Mouse (Mus musculus) heart, postnatal 25 days (tissue): Measurements from ENCODE around the gene Bcl7c. TPM values are rescaled to one million over a fixed set of nuclear protein-coding genes. Genes with fewer than 3 reads are reported as not detected.
"Not testable (repeated sequence)": the region's sequence is repeated elsewhere in the genome, so short reads cannot be mapped to it uniquely, and the experiment has no call there.

Experiments used
- DNase-seq: peaks from one replicate; pipeline ENCODE4 v3.0.0; 2022; ENCODE audit warnings: low spot score
- intact Hi-C: fragments of 180-260 bp; cut with DNase I; formaldehyde crosslinking; loops from one replicate; pipeline ENCODE4 v1.15.1; 2025
- total RNA-seq, 2 experiments: library from RNA; stranded (reverse); gene quantifications; 2 replicates each; pipeline ENCODE4 v1.2.3; 2021

Bcl7c gene
- total RNA-seq, 2 experiments from 2014 or later = 36.6 to 41.5 TPM

DNA sequence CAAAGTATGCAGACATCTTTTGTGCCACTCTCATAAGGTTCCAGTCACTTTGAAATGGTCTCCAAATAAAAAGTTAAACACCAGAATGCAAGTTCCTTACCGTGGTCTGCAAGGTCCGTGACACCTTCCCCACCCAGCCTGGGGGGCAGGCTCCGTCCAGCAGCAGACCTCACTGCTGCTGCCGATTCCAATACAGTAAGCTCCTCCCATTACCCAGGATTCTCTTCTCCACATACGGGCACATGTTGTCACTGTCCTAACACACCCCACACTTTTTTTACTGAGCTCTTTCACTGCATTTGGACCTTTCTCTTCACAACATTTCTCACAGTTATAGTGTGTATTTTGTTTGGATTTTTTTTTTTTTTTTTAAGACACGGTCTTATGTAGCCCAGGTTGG, 46.9 kb downstream of the Bcl7c start:
- intact Hi-C loops = no loop called here

DNA sequence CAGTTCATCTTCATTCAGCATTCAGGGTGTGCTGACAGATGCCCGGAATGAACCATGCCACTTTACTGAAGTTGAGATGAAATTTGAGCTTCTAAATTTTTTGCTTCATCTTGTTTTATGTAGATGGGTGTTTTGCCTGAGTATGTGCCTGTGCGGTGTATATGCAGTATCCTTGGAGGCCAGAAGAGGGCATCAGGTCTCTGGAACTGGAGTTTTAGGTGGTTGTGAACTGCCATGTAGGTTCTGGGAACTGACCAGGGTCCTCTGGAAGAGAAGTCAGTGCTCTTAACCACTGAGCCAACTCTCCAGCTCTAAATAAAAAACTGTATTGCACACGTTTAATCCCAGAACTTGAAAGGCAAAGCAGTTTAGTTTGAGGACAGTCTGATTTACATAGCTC, 47.9 kb downstream of the Bcl7c start:
- intact Hi-C loops = no loop called here
- no peak for DNase-seq

More for the DNA sequence above, 46.9 kb downstream of the Bcl7c start:
- DNase-seq = no peak

DNA sequence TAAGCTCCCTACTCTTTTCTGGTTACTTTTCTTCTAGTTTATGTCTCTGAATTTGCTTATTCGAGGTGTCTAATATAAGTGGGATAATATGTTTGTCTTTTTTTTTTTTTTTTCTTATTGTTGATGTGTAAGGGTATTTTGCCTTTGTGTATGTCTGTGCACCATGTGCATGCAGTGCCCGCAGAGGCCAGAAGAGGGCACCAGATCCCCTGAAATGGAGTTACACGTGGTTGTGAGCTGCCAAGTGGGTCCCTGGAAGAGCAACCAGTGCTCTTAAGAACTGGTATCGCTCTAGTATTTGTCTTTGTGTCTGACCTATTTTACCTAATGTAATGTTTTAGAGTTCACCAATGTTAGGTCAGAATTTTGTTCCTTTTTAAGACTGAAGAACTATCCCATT, 51.8 kb downstream of the Bcl7c start:
- intact Hi-C loops = loop anchor here (10.0 kb wide), 1 partner anchor 342 kb away; no protein-coding TSS in a partner anchor
- no peak for DNase-seq

DNA sequence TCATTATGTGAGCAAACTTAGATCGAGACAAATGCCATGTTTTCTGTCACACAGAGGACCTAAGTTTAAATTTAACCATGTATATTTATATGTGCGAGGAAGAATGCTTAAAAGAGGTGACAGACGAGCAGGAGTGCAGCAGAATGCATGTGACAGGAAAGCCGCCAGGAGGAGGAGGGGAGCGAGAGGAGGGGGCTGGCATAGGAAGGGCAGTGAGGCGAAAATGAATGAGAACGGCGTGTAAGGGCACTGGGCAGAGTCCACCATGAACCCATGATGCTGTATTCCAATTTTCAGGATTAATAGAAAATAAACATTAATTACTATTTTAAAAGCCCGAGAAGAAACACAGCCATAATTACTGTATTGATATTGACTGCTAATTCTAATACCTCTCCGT, 54.4 kb downstream of the Bcl7c start:
- DNase-seq = no peak
- intact Hi-C loops = loop anchor here (10.0 kb wide), 1 partner anchor 340 kb away; no protein-coding TSS in a partner anchor

DNA sequence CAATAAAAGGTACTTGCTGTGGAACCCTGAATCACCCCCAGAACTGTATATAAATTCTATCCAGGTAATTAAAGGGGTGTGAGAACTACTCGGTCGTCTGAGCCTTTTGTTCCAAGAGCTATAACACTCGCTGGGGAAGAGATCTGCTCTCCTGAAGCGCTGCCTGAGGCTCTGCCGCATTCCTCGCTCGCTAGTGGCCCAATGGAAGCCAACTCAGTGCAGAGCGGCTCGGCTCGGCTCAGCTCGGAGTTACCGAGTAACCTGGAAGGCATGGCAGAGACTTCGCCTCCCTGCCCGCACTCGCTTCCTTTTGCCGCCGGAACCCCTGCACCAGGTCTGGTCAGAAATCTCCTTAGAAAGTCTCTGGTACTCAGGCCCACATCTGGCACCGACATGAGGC, 56.7 kb downstream of the Bcl7c start:
- intact Hi-C loops = loop anchor here (10.0 kb wide), 1 partner anchor 337 kb away; no protein-coding TSS in a partner anchor
- no peak for DNase-seq

DNA sequence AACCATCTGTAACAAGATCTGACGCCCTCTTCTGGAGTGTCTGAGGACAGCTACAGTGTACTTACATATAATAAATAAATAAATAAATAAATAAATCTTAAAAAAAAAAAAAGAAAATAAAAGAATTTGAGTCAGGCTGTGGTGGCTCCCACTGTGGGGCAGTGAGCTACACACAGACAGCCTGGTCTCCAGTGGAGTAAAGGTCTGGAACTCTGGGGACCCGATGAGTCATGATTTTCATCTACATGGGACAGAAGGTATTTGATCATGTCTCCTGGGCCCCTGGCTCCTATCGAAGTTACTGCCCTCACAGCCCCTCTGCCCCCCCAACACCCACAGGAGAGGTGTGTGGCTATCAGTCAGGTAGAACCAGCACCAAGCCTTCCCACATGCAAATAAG, 57.1 kb downstream of the Bcl7c start:
- DNase-seq = no peak
- intact Hi-C loops = loop anchor here (10.0 kb wide), 1 partner anchor 337 kb away; no protein-coding TSS in a partner anchor

DNA sequence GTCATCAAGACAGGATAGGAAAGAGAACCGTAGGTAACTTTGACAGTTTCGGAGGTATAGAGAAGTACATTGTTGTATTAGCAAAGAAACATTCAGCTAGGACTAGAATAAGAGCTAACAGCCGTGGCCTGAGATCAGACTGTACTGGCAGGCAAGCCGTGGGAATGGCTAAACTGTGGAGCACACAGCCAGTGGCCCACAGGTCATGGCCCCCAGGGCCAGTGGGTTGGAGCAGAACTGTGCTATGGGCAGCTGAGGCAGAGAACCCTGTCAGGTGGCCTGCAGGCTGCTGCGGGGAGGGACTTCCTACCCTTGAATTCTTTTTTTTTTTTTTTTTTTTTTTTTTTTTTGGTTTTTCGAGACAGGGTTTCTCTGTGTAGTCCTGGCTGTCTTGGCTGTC, 59.5 kb downstream of the Bcl7c start:
- intact Hi-C loops = no loop called here
- DNase-seq = no peak

DNA sequence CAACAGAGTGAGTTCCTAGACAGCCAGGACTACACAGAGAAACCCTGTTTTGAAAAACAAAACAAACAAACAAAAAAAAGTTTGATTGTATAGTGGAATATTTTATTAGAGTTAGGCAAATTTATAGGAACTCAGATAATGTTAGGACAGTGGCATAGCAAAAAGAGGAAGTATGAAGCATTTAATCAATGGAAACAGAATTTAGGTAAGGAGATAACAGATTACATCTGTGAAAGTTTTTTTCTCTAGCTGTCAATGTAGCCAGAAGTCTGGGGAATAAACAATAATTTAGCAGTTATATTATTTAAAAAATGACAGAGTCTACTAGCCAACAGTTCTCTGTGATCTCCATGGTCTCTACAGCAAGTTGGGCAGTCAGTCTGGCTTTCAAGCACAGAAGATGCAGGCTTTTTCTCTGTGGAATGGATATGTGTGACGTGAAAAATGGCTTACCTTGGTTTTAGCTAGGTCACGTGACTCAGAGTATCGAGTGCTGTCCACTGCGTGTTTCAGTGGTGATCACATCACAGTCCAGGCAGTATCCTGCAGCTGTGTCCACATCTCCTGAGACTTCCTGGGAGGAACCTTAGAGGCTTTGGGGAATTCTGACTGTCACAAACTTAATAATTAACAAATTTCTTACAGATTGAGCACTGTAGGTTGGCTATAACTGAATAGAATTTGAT, 60.1 kb downstream of the Bcl7c start:
- DNase-seq = no peak
- intact Hi-C loops = no loop called here

DNA sequence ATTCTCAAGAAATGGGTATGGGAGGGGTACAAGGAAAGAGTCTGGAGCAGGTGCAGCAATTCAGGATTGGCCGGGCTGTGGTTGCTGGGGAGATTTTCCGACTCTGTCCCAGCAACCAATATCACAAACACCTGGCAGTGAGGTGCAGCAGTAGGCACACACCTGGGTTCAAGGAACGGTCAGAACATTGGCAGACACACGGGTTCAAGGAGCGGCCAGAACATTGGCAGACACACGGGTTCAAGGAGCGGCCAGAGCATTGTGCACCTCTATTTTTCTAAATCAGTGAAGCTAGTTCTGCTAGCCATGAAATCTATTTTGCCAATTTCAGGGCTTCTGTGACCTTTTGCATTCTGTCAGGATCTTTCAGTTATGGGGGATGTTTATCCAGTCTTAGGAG, 61.2 kb downstream of the Bcl7c start:
- intact Hi-C loops, DNase-seq: not testable (repeated sequence)

DNA sequence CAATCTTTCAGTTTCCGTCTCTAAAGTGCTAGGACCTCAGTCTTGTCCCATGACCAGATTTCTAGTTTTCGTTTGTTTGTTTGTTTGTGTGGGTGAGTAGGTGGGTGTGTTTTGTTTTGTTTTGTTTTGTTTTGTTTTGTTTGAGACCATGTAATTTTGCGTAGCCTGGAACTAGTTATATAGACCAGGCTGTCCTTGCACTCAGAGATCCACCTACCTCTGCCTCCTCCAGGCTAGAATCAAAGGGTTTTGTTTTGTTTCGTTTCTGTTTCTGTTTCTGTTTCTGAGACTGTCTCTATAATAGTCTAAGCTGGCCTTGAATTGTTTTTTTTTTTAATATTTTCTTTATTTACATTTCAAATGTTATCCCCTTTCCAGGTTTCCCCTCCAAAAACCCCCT, 62.4 kb downstream of the Bcl7c start:
- intact Hi-C loops = no loop called here
- DNase-seq = no peak

DNA sequence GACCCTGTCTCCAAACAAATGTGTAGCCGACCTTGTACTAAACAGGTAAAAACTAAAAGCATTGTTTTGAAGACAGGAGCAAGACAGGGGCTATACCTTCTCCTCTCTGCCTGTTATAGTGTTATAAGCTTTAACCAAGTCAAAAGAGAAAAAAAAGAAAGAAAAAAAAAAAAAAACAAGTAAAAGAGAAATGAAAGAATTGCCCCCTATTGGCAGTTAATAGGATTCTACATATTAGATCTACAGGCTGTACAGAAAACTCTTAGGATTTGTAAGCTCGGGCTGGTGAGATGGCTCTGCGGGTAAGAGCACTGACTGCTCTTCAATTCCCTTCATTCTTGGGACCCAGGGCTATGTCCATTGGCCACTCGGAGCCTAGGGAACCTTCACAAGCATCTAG, 66.5 kb downstream of the Bcl7c start:
- intact Hi-C loops = no loop called here
- no peak for DNase-seq

DNA sequence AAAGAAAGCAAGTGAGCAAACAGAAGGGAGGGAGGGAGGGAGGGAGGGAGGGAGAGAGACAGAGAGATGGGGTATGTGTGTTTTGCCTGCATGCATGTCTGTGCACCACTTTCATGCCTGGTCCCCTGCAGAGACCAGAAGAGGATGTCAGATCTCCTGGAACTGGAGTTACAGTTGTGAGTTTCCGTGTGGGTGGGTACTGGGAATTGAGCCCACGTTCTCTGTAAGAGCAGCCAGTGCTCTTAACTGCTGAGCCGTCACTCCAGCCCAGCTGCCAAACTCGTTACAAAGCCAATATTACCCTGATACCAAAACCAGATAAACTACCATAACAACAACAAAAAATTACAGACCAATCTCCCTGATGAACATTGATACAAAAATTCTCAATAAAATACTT, 67.5 kb downstream of the Bcl7c start:
- intact Hi-C loops = no loop called here
- DNase-seq = no peak

DNA sequence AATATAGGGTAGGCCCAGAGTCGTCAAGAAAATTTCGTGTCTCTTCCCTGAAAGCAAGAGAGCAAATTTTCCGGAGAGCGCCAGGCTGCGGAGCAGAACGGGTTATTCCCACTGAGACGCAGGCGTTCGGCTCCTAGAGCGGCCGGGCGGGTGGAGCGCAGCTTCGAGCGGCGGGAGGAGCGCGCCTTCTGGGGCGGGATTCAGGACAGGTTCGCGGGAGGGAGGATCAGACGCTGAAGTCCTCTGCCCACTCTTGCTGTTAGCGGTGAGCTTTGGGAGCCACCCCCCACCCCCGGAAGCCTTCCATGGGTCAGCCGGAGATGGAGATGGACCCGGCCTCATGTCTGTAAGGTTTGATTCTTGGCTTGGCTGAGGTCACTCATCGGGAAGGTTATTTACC, 71.8 kb downstream of the Bcl7c start:
- peak; percentile 52 for DNase-seq
- intact Hi-C loops = loop anchor here (1.0 kb wide), 1 partner anchor 23 kb away; no protein-coding TSS in a partner anchor

DNA sequence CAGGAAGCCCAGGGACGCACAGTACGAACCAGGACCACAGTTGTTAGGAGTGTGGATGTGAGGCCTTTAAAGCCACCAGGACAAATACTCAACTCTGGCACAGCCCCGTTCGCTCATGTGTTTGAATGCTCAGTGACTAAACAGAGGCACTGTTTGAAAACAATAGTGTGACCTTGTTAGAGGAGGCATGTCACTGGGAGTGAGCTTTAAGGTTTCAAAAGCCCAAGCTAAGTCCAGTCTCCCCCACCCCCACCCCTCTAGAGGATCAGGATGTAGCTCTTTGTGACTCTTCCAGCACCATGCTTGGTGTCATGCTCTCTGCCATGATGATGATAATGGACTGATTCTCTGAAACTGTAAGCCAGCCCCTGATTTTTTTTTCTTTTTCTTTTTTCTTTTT, 77.3 kb downstream of the Bcl7c start:
- intact Hi-C loops = no loop called here
- no peak for DNase-seq

DNA sequence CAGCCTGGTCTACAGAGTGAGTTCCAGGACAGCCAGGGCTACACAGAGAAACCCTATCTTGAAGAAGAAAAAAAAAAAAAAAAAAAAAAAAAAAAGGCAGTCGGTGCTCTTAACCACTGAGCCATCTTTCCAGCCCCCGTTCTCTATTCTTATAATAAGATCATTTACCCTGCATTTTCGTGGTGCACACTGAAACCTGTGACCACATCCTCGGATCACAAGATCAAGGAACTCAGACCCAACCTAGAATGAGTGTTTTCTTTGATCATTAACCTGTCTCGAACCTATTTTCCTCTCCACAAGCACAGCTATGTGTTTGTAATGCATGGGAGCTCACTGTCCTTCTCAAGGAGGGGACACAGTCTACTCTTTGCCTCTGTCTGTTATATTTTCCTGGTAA, 80.1 kb downstream of the Bcl7c start:
- intact Hi-C loops = no loop called here
- DNase-seq = no peak

DNA sequence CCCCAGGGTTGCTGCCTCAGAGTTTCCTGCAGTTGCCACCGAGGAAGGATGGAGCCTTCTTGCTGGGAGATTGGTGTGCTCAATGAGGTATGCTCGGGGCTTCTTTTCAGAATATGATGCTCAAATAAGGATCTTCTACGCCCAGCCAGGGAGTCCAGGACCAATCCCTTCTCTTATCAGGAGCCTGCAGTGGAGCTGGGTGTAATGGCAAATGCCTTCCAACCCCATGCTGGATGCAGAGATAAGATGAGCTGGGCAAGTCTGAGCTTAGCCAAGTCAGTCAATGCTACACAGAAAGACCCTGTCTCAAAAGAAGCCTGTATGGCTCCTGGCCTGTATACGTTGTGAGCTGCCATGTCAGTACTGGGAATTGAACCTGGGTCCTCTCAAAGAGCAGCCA, 82.3 kb downstream of the Bcl7c start:
- DNase-seq = no peak
- intact Hi-C loops = no loop called here

DNA sequence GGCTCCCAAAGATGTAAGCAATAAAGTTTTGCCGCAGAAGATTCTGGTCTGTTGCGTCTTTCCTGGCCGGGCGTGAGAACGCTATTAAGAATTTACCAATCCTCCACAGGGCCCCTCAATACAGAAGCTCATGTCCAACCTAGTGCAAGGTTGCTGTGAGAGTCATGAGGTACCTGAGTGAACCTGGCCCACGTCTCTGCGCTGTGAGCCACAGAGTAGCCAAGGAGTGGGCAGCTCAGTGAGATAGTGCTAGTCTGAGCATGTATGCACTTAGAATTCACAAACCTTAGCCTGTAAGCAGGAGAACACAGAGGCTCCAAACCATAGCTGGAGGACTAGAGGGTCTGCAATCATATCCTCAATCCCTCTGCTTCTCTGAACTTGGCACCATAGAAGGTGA, 82.7 kb downstream of the Bcl7c start:
- DNase-seq = no peak
- intact Hi-C loops = no loop called here

DNA sequence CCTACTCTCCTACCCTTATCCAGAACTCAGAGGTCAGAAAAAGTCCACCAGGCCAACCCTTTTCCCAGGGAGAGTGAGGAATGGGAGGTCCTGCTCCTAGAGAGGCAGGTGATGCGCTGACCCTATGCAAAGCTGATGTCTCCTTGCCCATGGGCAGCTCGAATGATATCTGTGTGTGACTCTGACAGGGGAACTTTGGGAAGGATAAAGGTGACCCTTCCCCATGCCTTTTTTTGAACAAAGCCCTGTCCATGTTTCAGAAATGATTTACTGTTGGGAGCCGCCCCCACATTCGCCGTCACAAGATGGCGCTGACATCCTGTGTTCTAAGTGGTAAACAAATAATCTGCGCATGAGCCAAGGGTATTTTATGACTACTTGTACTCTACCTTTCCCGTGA, 90.3 kb downstream of the Bcl7c start:
- intact Hi-C loops, DNase-seq: not testable (repeated sequence)

DNA sequence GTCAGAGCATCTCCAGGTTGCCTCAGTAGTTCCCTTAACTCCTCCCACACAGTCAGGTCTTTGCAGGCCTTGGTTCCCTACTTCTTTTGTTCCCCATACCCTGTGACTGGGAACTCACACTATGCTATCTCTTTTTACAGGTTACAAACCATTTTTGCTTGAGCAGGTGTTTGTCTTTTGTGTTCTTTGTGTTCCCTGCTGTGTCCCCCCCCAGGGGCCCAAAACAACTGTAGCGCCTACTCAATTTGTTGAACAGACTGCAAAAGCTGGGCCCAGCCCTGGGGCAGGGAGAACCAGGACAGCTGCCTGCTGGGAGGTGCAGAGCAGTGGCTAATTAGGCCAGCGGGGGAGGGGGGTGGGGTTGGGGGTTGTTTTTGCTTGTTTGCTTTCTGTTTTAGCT, 90.8 kb downstream of the Bcl7c start:
- no peak for DNase-seq
- intact Hi-C loops = no loop called here

DNA sequence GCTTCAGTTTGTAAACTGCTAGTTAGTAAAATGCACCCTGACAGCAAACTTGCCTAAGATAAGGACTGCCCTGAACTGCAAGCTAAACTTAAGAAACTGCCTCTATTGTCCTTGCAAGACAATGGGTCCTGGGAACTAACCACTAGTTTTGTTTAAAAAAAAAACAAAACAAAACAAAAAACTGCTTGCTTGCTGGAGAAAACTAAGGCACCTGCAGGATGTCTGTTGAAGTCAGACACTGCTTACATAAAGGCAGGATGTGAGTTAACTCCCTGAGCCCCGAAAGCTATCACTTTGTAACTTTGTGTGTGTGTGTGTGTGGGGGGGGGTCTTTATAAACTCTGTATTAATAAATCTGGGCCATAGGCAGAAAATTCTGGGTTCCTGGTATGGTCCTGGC, 91.9 kb downstream of the Bcl7c start:
- DNase-seq = no peak
- intact Hi-C loops = no loop called here

DNA sequence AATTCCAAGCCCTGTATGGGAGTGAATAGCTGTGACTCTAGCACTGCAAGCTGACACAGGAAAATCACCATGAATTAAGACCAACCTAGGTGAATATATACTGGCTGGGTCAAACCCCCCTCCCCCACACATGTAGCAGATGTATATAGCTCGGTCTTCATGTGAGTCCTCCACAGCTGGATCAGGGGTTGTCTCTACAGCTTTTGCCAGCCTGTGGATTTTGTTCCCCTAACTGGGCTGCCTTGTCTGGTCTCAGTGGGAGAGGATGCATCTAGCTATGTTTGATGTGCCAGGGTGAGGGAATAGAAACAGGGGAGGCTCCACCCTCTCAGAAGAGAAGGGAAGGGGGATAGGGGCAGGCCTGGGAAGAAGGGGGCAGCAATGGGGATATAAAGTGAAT, 92.4 kb downstream of the Bcl7c start:
- intact Hi-C loops = no loop called here
- DNase-seq = no peak
